Mouse (Mus musculus) layer of hippocampus, adult 9-10 months (tissue): ENCODE measurements around the gene Trim66.

Experiments used
- DNase-seq: peaks from one replicate; pipeline ENCODE4 v3.0.0; 2022; ENCODE audit warnings: low spot score

The Trim66 gene

GRCm38 (mm10) chr7:109454856-109455255 lies 53.1 kb downstream of the Trim66 start:
- no peak for DNase-seq

- no peak for DNase-seq
Observed at GRCm38 (mm10) chr7:109448060-109448459, 59.9 kb downstream of the Trim66 start.

- peak; percentile 22 for DNase-seq
Observed at GRCm38 (mm10) chr7:109445012-109445411, 62.9 kb downstream of the Trim66 start.

- DNase-seq = no peak
Observed at GRCm38 (mm10) chr7:109442739-109443138, 65.2 kb downstream of the Trim66 start.

GRCm38 (mm10) chr7:109440697-109441269 lies 67.2 kb downstream of the Trim66 start:
- DNase-seq = no peak

- no peak for DNase-seq
Observed at GRCm38 (mm10) chr7:109438781-109439591, 68.9 kb downstream of the Trim66 start, which contains the start of gene Stk33. Gene Stk33 (minus strand): TSS chr7:109439081.

GRCm38 (mm10) chr7:109424422-109425159 lies 83.3 kb downstream of the Trim66 start:
- peak; percentile 49 for DNase-seq

- DNase-seq = no peak
Observed at GRCm38 (mm10) chr7:109422803-109423202, 85.1 kb downstream of the Trim66 start.

GRCm38 (mm10) chr7:109405491-109405890 lies 102.4 kb downstream of the Trim66 start:
- no peak for DNase-seq

- DNase-seq = no peak
Observed at GRCm38 (mm10) chr7:109399299-109399698, 108.6 kb downstream of the Trim66 start.
